Mouse (Mus musculus): Measurements from ENCODE around the gene Asrgl1. TPM values are rescaled to one million over a fixed set of nuclear protein-coding genes. Genes with fewer than 3 reads are reported as not detected.

Gene Asrgl1
- polyA plus RNA-seq, 1 experiment from 2014 or later = 11.8 TPM

Other genes with a start within 250 kb of the Asrgl1 start
- gene 1810009A15Rik, start 246.8 kb downstream of the Asrgl1 start, polyA plus RNA-seq (2015; fragmentation: Nextera tagmentation; extraction: Ambion mirVana) = 74.3 and 75.6 TPM in 2 replicates
- gene Gm49416, start 246.7 kb downstream of the Asrgl1 start, polyA plus RNA-seq (2015; fragmentation: Nextera tagmentation; extraction: Ambion mirVana) = 0.18 TPM in 1 of 2 replicates, not detected in the other
- 35.4 and 39.7 TPM in 2 replicates for gene Ints5, start 242.6 kb downstream of the Asrgl1 start, polyA plus RNA-seq (2015; fragmentation: Nextera tagmentation; extraction: Ambion mirVana)
- gene Ganab, start 237.6 kb downstream of the Asrgl1 start, polyA plus RNA-seq (2015; fragmentation: Nextera tagmentation; extraction: Ambion mirVana) = 105 and 108 TPM in 2 replicates
- 37.2 and 39.0 TPM in 2 replicates for gene B3gat3, start 215.3 kb downstream of the Asrgl1 start, polyA plus RNA-seq (2015; fragmentation: Nextera tagmentation; extraction: Ambion mirVana)
- 2.8 and 3.1 TPM in 2 replicates for gene Rom1, start 206.3 kb downstream of the Asrgl1 start, polyA plus RNA-seq (2015; fragmentation: Nextera tagmentation; extraction: Ambion mirVana)
- gene Eml3, start 206.1 kb downstream of the Asrgl1 start, polyA plus RNA-seq (2015; fragmentation: Nextera tagmentation; extraction: Ambion mirVana) = 28.5 and 30.5 TPM in 2 replicates
- gene Mta2, start 193.8 kb downstream of the Asrgl1 start, polyA plus RNA-seq (2015; fragmentation: Nextera tagmentation; extraction: Ambion mirVana) = 142 and 149 TPM in 2 replicates
- gene Tut1, start 181.8 kb downstream of the Asrgl1 start, polyA plus RNA-seq (2015; fragmentation: Nextera tagmentation; extraction: Ambion mirVana) = 30.0 and 34.9 TPM in 2 replicates
- 401 and 441 TPM in 2 replicates for gene Eef1g, start 168.6 kb downstream of the Asrgl1 start, polyA plus RNA-seq (2015; fragmentation: Nextera tagmentation; extraction: Ambion mirVana)
- gene Ahnak, start 146.4 kb downstream of the Asrgl1 start, polyA plus RNA-seq (2015; fragmentation: Nextera tagmentation; extraction: Ambion mirVana) = 46.4 and 48.3 TPM in 2 replicates
- 0.75 and 1.3 TPM in 2 replicates for gene Scgb1a1, start 47.7 kb downstream of the Asrgl1 start, polyA plus RNA-seq (2015; fragmentation: Nextera tagmentation; extraction: Ambion mirVana)